Mouse (Mus musculus): ENCODE measurements at regions not wholly inside any gene's neighbourhood (a gene's known extent, or its start where the extent isn't known, plus 50 kb on each side); places are given as distances from the start of the nearest gene placed in this dataset.

- no peak for DNase-seq (ENCODE audit: low spot score)
These were observed 60.9 kb upstream of the Etaa1 start for GRCm38 (mm10) chr11:18014610-18015009.

- no peak for DNase-seq (ENCODE audit: low spot score)
These were observed 58.4 kb upstream of the Etaa1 start for GRCm38 (mm10) chr11:18012085-18012484.

GRCm38 (mm10) chr11:18011101-18011733 lies 57.5 kb upstream of the Etaa1 start:
- DNase-seq (ENCODE audit: low spot score) = peak; percentile 20

GRCm38 (mm10) chr11:18008140-18008539 lies 54.5 kb upstream of the Etaa1 start:
- DNase-seq (ENCODE audit: low spot score) = no peak
